Mouse (Mus musculus) liver, postnatal 0 days (tissue): ENCODE data around the gene She.

Source experiments
- CTCF ChIP-seq: sonication (generic); IDR thresholded peaks from 2 replicates; pipeline ENCODE4 v1.5.1; 2016; ENCODE audit warnings: antibody characterized with exemption, low read depth
- EP300 ChIP-seq: IDR thresholded peaks from 2 replicates; pipeline ENCODE4 v1.6.1; 2016; ENCODE audit warnings: antibody characterized with exemption, low read depth, mild to moderate bottlenecking

DNA sequence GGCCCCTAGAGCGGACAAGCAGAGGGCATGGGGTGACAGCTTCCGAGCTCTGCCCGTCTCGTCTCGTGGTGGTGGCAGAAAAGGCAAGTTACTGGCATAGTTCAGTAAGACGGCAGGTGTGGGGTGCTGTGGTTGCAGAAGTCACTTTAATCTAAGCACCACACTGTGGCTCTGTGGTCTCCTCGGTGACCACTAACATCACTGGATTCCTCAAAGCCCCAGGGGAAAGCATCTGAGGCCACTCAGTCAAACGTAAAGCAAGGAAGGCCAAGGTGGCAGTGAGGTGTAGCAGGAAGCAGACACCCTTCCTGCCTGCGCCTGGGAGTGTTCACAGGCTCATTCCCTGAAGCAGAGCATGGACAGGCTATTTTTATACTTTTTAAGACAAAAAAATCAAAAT, 38.4 kb downstream of the She start:
- no peak for TF ChIP-seq CTCF
- TF ChIP-seq EP300: no peak
